Mouse (Mus musculus): ENCODE measurements around the gene Surf2.
A peak's percentile ranks its signal among the peaks of the same experiment; 100 is the strongest.

Surf2 gene

GRCm38 (mm10) chr2:26960756-26961155 lies 44.6 kb downstream of the Surf2 start:
- DNase-seq (ENCODE audit: low spot score in 2 of 2): no peak

GRCm38 (mm10) chr2:26963923-26964723 lies 48.0 kb downstream of the Surf2 start, which contains the start of gene Rexo4:
Gene Rexo4 (minus strand): TSS chr2:26964386.
- peak; percentile 94 for DNase-seq (ENCODE audit: low spot score in 2 of 2)

GRCm38 (mm10) chr2:26964724-26965370 lies 48.7 kb downstream of the Surf2 start:
- DNase-seq (ENCODE audit: low spot score in 2 of 2): no peak

GRCm38 (mm10) chr2:26967262-26967661 lies 51.1 kb downstream of the Surf2 start:
- DNase-seq (ENCODE audit: low spot score in 2 of 2): no peak
